Mouse (Mus musculus) stomach, postnatal 0 days (tissue): ENCODE data around the gene Cc2d1b.

ENCODE experiments used
- CTCF ChIP-seq: IDR thresholded peaks from 2 replicates; pipeline ENCODE4 v1.5.1; 2016; ENCODE audit warnings: antibody characterized with exemption, low read depth, mild to moderate bottlenecking, moderate library complexity
- EP300 ChIP-seq: optimal IDR thresholded peaks from 2 replicates; pipeline ENCODE3; 2016; ENCODE audit warnings: antibody characterized with exemption

GRCm38 (mm10) chr4:108610935-108611334 lies 8.8 kb upstream of the Cc2d1b start:
- TF ChIP-seq CTCF (no peak), EP300 (no peak)
